Mouse (Mus musculus) MEL (cell line): ENCODE data around the gene Etfa. TPM values are rescaled to one million over a fixed set of nuclear protein-coding genes. Genes with fewer than 3 reads are reported as not detected.

ENCODE experiments used
- DNase-seq: peaks from one replicate; pipeline ENCODE4 v3.0.0; 2011; ENCODE audit warnings: low read depth, low spot score
- H3K27ac ChIP-seq: 2 replicates; pipeline ENCODE4 v1.5.1; 2012; ENCODE audit warnings: low read depth, mild to moderate bottlenecking, control low read depth, low read length, moderate library complexity; ENCODE audit not compliant: control insufficient read depth
- H3K27me3 ChIP-seq, 2 experiments: fragments of 150-350 bp in 1 of 2; sonication (generic) in 1 of 2; 2 replicates each; pipeline ENCODE4 v1.6.1; 2012; ENCODE audit warnings: low read length in 2 of 2, mild to moderate bottlenecking in 2 of 2, improper control_type of control experiment in 1 of 2, moderate library complexity in 1 of 2; ENCODE audit not compliant: insufficient read depth in 2 of 2, control insufficient read depth in 1 of 2
- H3K36me3 ChIP-seq, 2 experiments: 2 replicates each; pipeline ENCODE4 v1.6.1; 2012 to 2014; ENCODE audit warnings: low read length in 2 of 2, improper control_type of control experiment in 1 of 2, inconsistent platforms in 1 of 2, mild to moderate bottlenecking in 1 of 2; ENCODE audit not compliant: insufficient read depth in 2 of 2, control insufficient read depth in 1 of 2
- H3K4me1 ChIP-seq, 2 experiments: fragments of 150-350 bp in 1 of 2; sonication (generic) in 1 of 2; 2 replicates each; pipeline ENCODE4 v1.6.1; 2012; ENCODE audit warnings: low read length in 2 of 2, improper control_type of control experiment in 1 of 2, mild to moderate bottlenecking in 1 of 2; ENCODE audit not compliant: insufficient read depth in 2 of 2, control insufficient read depth in 1 of 2
- H3K4me3 ChIP-seq, 2 experiments: fragments of 150-350 bp in 1 of 2; sonication (generic) in 1 of 2; 2 replicates each; pipeline ENCODE4 v1.5.1; 2012; ENCODE audit warnings: low read depth in 2 of 2, low read length in 2 of 2, mild to moderate bottlenecking in 2 of 2, moderate library complexity in 2 of 2, control low read depth in 1 of 2, improper control_type of control experiment in 1 of 2; ENCODE audit not compliant: control insufficient read depth in 1 of 2, insufficient read depth in 1 of 2
- H3K79me2 ChIP-seq: 2 replicates; pipeline ENCODE4 v1.6.1; 2012; ENCODE audit warnings: mild to moderate bottlenecking, low read length, moderate library complexity; ENCODE audit not compliant: control insufficient read depth, poor library complexity, insufficient read depth
- H3K9ac ChIP-seq: 2 replicates; pipeline ENCODE4 v1.6.1; 2012; ENCODE audit warnings: low read depth, mild to moderate bottlenecking, control low read depth, low read length, moderate library complexity; ENCODE audit not compliant: control insufficient read depth, poor library complexity, severe bottlenecking
- H3K9me3 ChIP-seq: fragments of 150-350 bp; sonication (generic); replicated peaks from 2 replicates; pipeline ENCODE4 v1.6.1; 2012; ENCODE audit warnings: mild to moderate bottlenecking, low read length, improper control_type of control experiment, moderate library complexity; ENCODE audit not compliant: insufficient read depth
- BHLHE40 ChIP-seq: IDR thresholded peaks from 2 replicates; pipeline ENCODE4 v1.6.1; 2012; ENCODE audit warnings: low read depth, mild to moderate bottlenecking, inconsistent platforms, low read length, improper control_type of control experiment, borderline replicate concordance
- CHD1 ChIP-seq: IDR thresholded peaks from 2 replicates; pipeline ENCODE4 v1.6.1; 2012; ENCODE audit warnings: low read depth, mild to moderate bottlenecking, inconsistent platforms, low read length, improper control_type of control experiment
- CHD2 ChIP-seq: IDR thresholded peaks from 2 replicates; pipeline ENCODE4 v1.6.1; 2011; ENCODE audit warnings: low read length, improper control_type of control experiment
- CTCF ChIP-seq, 3 experiments: IDR thresholded peaks in 2 of 3; conservative IDR thresholded peaks in 1 of 3; 2 replicates each; pipeline ENCODE4 v1.5.1; 2011 to 2012; ENCODE audit warnings: low read length in 3 of 3, low read depth in 2 of 3, mild to moderate bottlenecking in 2 of 3, improper control_type of control experiment in 1 of 3, inconsistent platforms in 1 of 3, mixed read lengths in 1 of 3, moderate library complexity in 1 of 3; ENCODE audit not compliant: control insufficient read depth in 1 of 3, insufficient read depth in 1 of 3, poor library complexity in 1 of 3, severe bottlenecking in 1 of 3
- E2F4 ChIP-seq: IDR thresholded peaks from 2 replicates; pipeline ENCODE4 v1.6.1; 2011; ENCODE audit warnings: low read depth, low read length, improper control_type of control experiment, borderline replicate concordance
- ELF1 ChIP-seq: IDR thresholded peaks from 2 replicates; pipeline ENCODE4 v1.6.1; 2014; ENCODE audit warnings: low read depth, mild to moderate bottlenecking, inconsistent platforms, low read length, improper control_type of control experiment, moderate library complexity
- GABPA ChIP-seq: IDR thresholded peaks from 2 replicates; pipeline ENCODE4 v1.6.1; 2012; ENCODE audit warnings: low read depth, mild to moderate bottlenecking, inconsistent platforms, low read length, improper control_type of control experiment, moderate library complexity
- GATA1 ChIP-seq: IDR thresholded peaks from 2 replicates; pipeline ENCODE4 v1.6.1; 2011; ENCODE audit warnings: low read depth, low read length, improper control_type of control experiment
- HCFC1 ChIP-seq: IDR thresholded peaks from 2 replicates; pipeline ENCODE4 v1.6.1; 2012; ENCODE audit warnings: low read depth, mild to moderate bottlenecking, inconsistent platforms, low read length, improper control_type of control experiment, moderate library complexity
- JUND ChIP-seq: IDR thresholded peaks from 2 replicates; pipeline ENCODE4 v1.6.1; 2011; ENCODE audit warnings: low read depth, mild to moderate bottlenecking, improper control_type of control experiment, low read length
- MAFK ChIP-seq: IDR thresholded peaks from 2 replicates; pipeline ENCODE4 v1.6.1; 2011; ENCODE audit warnings: low read depth, mild to moderate bottlenecking, low read length, improper control_type of control experiment, borderline replicate concordance
- MEF2A ChIP-seq: IDR thresholded peaks from 2 replicates; pipeline ENCODE4 v1.6.1; 2014; ENCODE audit warnings: low read depth, mild to moderate bottlenecking, inconsistent platforms, low read length, improper control_type of control experiment; ENCODE audit not compliant: poor library complexity, insufficient replicate concordance, severe bottlenecking; ENCODE audit errors: extremely low read depth
- MYC ChIP-seq: IDR thresholded peaks from 2 replicates; pipeline ENCODE4 v1.6.1; 2011; ENCODE audit warnings: low read depth, mild to moderate bottlenecking, low read length, improper control_type of control experiment, moderate library complexity
- TAL1 ChIP-seq: IDR thresholded peaks from 2 replicates; pipeline ENCODE4 v1.6.1; 2012; ENCODE audit warnings: mild to moderate bottlenecking, inconsistent platforms, low read length, moderate library complexity, mixed read lengths
- TCF12 ChIP-seq: IDR thresholded peaks from 2 replicates; pipeline ENCODE4 v1.6.1; 2014; ENCODE audit warnings: low read depth, mild to moderate bottlenecking, inconsistent platforms, low read length, improper control_type of control experiment, moderate library complexity
- UBTF ChIP-seq: IDR thresholded peaks from 2 replicates; pipeline ENCODE4 v1.6.1; 2012; ENCODE audit warnings: low read depth, mild to moderate bottlenecking, inconsistent platforms, low read length, improper control_type of control experiment, moderate library complexity, borderline replicate concordance; ENCODE audit not compliant: insufficient read depth
- USF1 ChIP-seq: IDR thresholded peaks from 2 replicates; pipeline ENCODE4 v1.6.1; 2014; ENCODE audit warnings: low read depth, mild to moderate bottlenecking, inconsistent platforms, low read length, improper control_type of control experiment, moderate library complexity
- ZKSCAN1 ChIP-seq: IDR thresholded peaks from 2 replicates; pipeline ENCODE4 v1.6.1; 2012; ENCODE audit warnings: low read depth, mild to moderate bottlenecking, inconsistent platforms, low read length, improper control_type of control experiment, moderate library complexity
- ZMIZ1 ChIP-seq: IDR thresholded peaks from 2 replicates; pipeline ENCODE4 v1.6.1; 2012; ENCODE audit warnings: low read depth, mild to moderate bottlenecking, inconsistent platforms, low read length, improper control_type of control experiment, moderate library complexity
- ZNF384 ChIP-seq: IDR thresholded peaks from 2 replicates; pipeline ENCODE4 v1.6.1; 2012; ENCODE audit warnings: low read depth, mild to moderate bottlenecking, inconsistent platforms, low read length, improper control_type of control experiment
- polyA plus RNA-seq, 2 experiments: library from polyadenylated mRNA; stranded (reverse) in 1 of 2; unstranded in 1 of 2; fragments of >175 nt in 1 of 2; fragments of >200 nt in 1 of 2; gene quantifications; 2 replicates each; pipeline versions ENCODE4 v1.2.1 to v1.2.4; 2012; ENCODE audit warnings: low replicate concordance in 2 of 2, low read depth in 1 of 2; ENCODE audit not compliant: insufficient read length in 2 of 2, insufficient read depth in 1 of 2, missing spikeins in 1 of 2
- total RNA-seq: library from RNA; depleted of rRNA; stranded (reverse); fragments of 300-350 nt; gene quantifications from 2 replicates; pipeline ENCODE4 v1.2.3, GENCODE M21; 2012

The Etfa gene
- total and polyA plus RNA-seq, 3 experiments: 37.5 to 126 TPM; not detected in 1

GRCm38 (mm10) chr9:55549302-55549890 is 37.4 kb upstream of the Etfa start:
- Histone ChIP-seq H3K9ac (no peak overlapping the region), H3K4me3 (no peak overlapping the region), H3K27ac (no peak overlapping the region), H3K9me3 (no peaks in the 10 kb centered on the region), H3K4me1 (peaks cover 0 to under 1% of the 10 kb centered on the region in 2 experiments; a peak in 1 of 4 replicates), H3K27me3 (no peaks in the 10 kb centered on the region), H3K36me3 (peaks cover 0 to under 1% of the 10 kb centered on the region in 2 experiments; a peak in 2 of 4 replicates), H3K79me2 (no peaks in the 10 kb centered on the region)
- no peak for DNase-seq
- no peak for TF ChIP-seq TCF12
- no peak for TF ChIP-seq USF1
- no peak for TF ChIP-seq E2F4

- no peak overlapping the region for H3K27ac ChIP-seq
- H3K27me3 ChIP-seq: no peaks in the 10 kb centered on the region
- no peaks in the 10 kb centered on the region for H3K9me3 ChIP-seq
- no peak overlapping the region for H3K9ac ChIP-seq
- no peaks in the 10 kb centered on the region for H3K4me1 ChIP-seq
- no peak overlapping the region for H3K4me3 ChIP-seq
- no peak for DNase-seq
- no peak for TF ChIP-seq E2F4
- TF ChIP-seq CHD1: no peak
- TF ChIP-seq JUND: no peak
- no peak for TF ChIP-seq USF1
- no peak for TF ChIP-seq GABPA
- no peak for TF ChIP-seq CTCF (IDR thresholded peaks at IDR 0.05 in 2 of 3, conservative IDR thresholded peaks at IDR 0.05 in 1 of 3; ENCODE audit: control insufficient read depth in 1 of 3, insufficient read depth in 1 of 3, low read depth in 2 of 3, low read length in 3 of 3, poor library complexity in 1 of 3, severe bottlenecking in 1 of 3)
- no peak for TF ChIP-seq HCFC1
- TF ChIP-seq BHLHE40: no peak
- no peak for TF ChIP-seq ZNF384
- no peak for TF ChIP-seq ELF1
- TF ChIP-seq MEF2A: no peak
- TF ChIP-seq ZKSCAN1: no peak
- TF ChIP-seq CHD2: no peak
- TF ChIP-seq MYC: no peak
- no peak for TF ChIP-seq UBTF
- TF ChIP-seq MAFK: no peak
- no peak for TF ChIP-seq TAL1
- no peak for TF ChIP-seq ZMIZ1
- no peak for TF ChIP-seq TCF12
- no peak for TF ChIP-seq GATA1
- TF ChIP-seq, all 39 proteins: peak for 0
- no peaks in the 10 kb centered on the region for H3K36me3 ChIP-seq
- no peaks in the 10 kb centered on the region for H3K79me2 ChIP-seq
These were observed 36.8 kb upstream of the Etfa start for GRCm38 (mm10) chr9:55548871-55549270.
